Mouse (Mus musculus) liver, embryonic 14.5 days (tissue): Measurements from ENCODE around the gene Gm27027. TPM values are rescaled to one million over a fixed set of nuclear protein-coding genes. Genes with fewer than 3 reads are reported as not detected.

ENCODE experiments used
- ATAC-seq: fragments of 200-750 bp; cut with Nextera tagmentation; 2 replicates; pipeline ENCODE4 v1.8.0; 2017; ENCODE audit warnings: moderate number of reproducible peaks, mild to moderate bottlenecking, moderate library complexity; ENCODE audit not compliant: insufficient read depth
- DNase-seq, 3 experiments: peaks; one replicate each; pipeline ENCODE4 v3.0.0-alpha.2; 2012 to 2013; ENCODE audit warnings: low read depth in 3 of 3, low spot score in 3 of 3
- H3K27ac ChIP-seq: fragments of 300-500 bp; sonication (generic); 2 replicates; pipeline ENCODE4 v1.5.1; 2014; ENCODE audit warnings: moderate library complexity, mild to moderate bottlenecking, control low read depth, inconsistent platforms
- H3K27me3 ChIP-seq: fragments of 300-500 bp; sonication (generic); 2 replicates; pipeline ENCODE4 v1.6.1; 2014; ENCODE audit warnings: mild to moderate bottlenecking, low read length, moderate library complexity; ENCODE audit not compliant: control insufficient read depth, insufficient read depth
- H3K36me3 ChIP-seq: fragments of 300-500 bp; sonication (generic); replicated peaks from 2 replicates; pipeline ENCODE4 v1.6.1; 2014; ENCODE audit warnings: low read depth; ENCODE audit not compliant: control insufficient read depth, insufficient read depth
- H3K4me1 ChIP-seq, 2 experiments: fragments of 200-500 bp in 1 of 2; fragments of 300-500 bp in 1 of 2; sonication (generic) in 1 of 2; replicated peaks; 2 replicates each; pipeline ENCODE4 v1.6.1; 2012 to 2014; ENCODE audit warnings: antibody characterized with exemption in 1 of 2, inconsistent platforms in 1 of 2, low read length in 1 of 2; ENCODE audit not compliant: control insufficient read depth in 2 of 2, insufficient read depth in 2 of 2
- H3K4me2 ChIP-seq: fragments of 300-500 bp; sonication (generic); 2 replicates; pipeline ENCODE4 v1.6.1; 2014; ENCODE audit warnings: low read depth, mild to moderate bottlenecking, control low read depth, moderate library complexity
- H3K4me3 ChIP-seq, 2 experiments: fragments of 200-500 bp in 1 of 2; fragments of 300-500 bp in 1 of 2; sonication (generic) in 1 of 2; 2 replicates each; pipeline ENCODE4 v1.5.1; 2012 to 2014; ENCODE audit warnings: low read depth in 2 of 2, low read length in 2 of 2, mild to moderate bottlenecking in 2 of 2, control low read depth in 1 of 2, inconsistent platforms in 1 of 2, moderate library complexity in 1 of 2; ENCODE audit not compliant: insufficient read depth in 1 of 2
- H3K9ac ChIP-seq: fragments of 300-500 bp; sonication (generic); replicated peaks from 2 replicates; pipeline ENCODE4 v1.6.1; 2014; ENCODE audit warnings: mild to moderate bottlenecking, control low read depth, moderate library complexity
- H3K9me3 ChIP-seq: fragments of 300-500 bp; sonication (generic); 2 replicates; pipeline ENCODE4 v1.6.1; 2016; ENCODE audit warnings: low read length, mixed read lengths; ENCODE audit not compliant: control insufficient read depth
- CTCF ChIP-seq: IDR thresholded peaks from 2 replicates; pipeline ENCODE4 v1.5.1; 2016; ENCODE audit warnings: antibody characterized with exemption, low read depth, control low read depth
- EP300 ChIP-seq: IDR thresholded peaks from 2 replicates; pipeline ENCODE4 v1.6.1; 2016; ENCODE audit warnings: antibody characterized with exemption, low read depth
- WGBS: fragments of 180-500 bp; shearing (Covaris S2); extraction: QIAGEN DNeasy Blood & Tissue Kit; methylation state at CpG from one replicate; pipeline ENCODE4 v1.1.7; 2014; ENCODE audit not compliant: insufficient replicate concordance; 5-methylcytosine and 5-hydroxymethylcytosine counted together
- polyA plus RNA-seq, 2 experiments: library from polyadenylated mRNA; depleted of rRNA in 1 of 2; stranded (reverse) in 1 of 2; unstranded in 1 of 2; fragments of >200 nt; fragmentation: Nextera tagmentation in 1 of 2; extraction: Ambion mirVana in 1 of 2; gene quantifications; 2 replicates each; pipeline versions ENCODE4 v1.2.1 to v1.2.3; 2012 to 2014

Gm27027 gene
- polyA plus RNA-seq, 2 experiments = not detected

DNA sequence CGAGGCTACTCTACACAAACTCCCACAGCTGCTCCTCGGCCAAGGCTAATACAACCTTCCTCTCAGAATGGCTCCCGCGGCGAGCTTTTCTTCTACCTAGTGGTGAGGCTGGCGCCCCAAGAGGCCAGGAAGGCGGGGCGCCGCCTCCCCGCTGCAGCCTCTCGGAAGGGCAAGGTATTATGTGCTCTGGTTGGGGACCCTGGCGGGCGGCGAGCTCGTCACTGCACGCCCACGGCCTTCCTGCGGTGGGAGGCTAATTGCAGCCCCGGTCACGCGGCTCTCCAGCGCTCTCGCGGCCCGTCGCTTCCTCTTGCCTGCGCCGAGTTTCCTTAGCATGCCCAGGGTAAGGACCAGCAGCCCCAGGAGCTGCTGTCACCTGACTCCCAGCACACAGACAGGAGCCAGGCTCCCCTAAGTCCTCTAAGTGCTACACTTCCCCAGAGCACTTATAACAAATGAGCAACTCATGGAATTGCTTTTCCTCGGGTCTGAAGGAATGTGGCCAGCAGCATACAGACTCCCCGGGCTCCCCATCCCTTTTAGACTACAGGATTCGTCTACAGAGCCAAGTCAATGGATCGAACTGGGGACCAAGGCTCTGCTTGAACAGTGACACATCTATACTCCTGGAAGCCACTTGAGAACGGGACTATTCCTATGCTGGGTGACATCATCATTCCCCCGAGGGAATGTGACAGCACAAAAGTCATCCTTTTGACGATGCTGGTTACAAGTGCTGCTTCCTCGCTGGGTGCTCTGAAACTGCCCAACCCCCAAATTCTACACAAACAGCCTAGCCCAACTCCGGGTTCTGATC lies 19.5 kb downstream of the Gm27027 start:
- peak overlapping the region; percentile 3 to 15; a peak in 3 of 4 replicates for H3K4me3 ChIP-seq
- ATAC-seq (0 out of 2 replicates have a peak, but pooled peaks have one; percentile 23), DNase-seq (peak in 1 of 3 experiments; percentile 3)

GRCm38 (mm10) chr2:93975526-93976435 lies 20.4 kb downstream of the Gm27027 start:
- peak overlapping the region in 1 of 2 experiments; percentile 3; a peak in 1 of 4 replicates for H3K4me3 ChIP-seq
- ATAC-seq = no peak

More for the DNA sequence above, 19.5 kb downstream of the Gm27027 start:
- H3K9me3 ChIP-seq = no peaks in the 10 kb centered on the region
- TF ChIP-seq CTCF = peak; percentile 22; the same call in 1 of the 2 replicates
- TF ChIP-seq EP300 = no peak
- H3K9ac ChIP-seq = no peak overlapping the region
- no peak overlapping the region for H3K27ac ChIP-seq
- WGBS = 4% methylated on average over 37 of the region's 37 CpGs
- no peaks in the 10 kb centered on the region for H3K27me3 ChIP-seq
- H3K36me3 ChIP-seq = peaks cover 4% of the 10 kb centered on the region
- peaks cover 0 to 6% of the 10 kb centered on the region in 2 experiments; a peak in 1 of 4 replicates for H3K4me1 ChIP-seq
- H3K4me2 ChIP-seq = peak overlapping the region; percentile 43

GRCm38 (mm10) chr2:93975041-93975440 lies 21.1 kb downstream of the Gm27027 start:
- Histone ChIP-seq H3K4me2 (no peak overlapping the region), H3K4me3 (no peak overlapping the region), H3K36me3 (no peaks in the 10 kb centered on the region), H3K9me3 (no peaks in the 10 kb centered on the region), H3K9ac (no peak overlapping the region), H3K27ac (no peak overlapping the region), H3K27me3 (no peaks in the 10 kb centered on the region), H3K4me1 (peaks cover 0 to 6% of the 10 kb centered on the region in 2 experiments; a peak in 1 of 4 replicates)
- TF ChIP-seq CTCF (no peak), EP300 (no peak)
- DNase-seq (no peak), ATAC-seq (no peak)
- 50% methylated on average over 7 of the region's 7 CpGs for WGBS

More at GRCm38 (mm10) chr2:93975526-93976435, 20.4 kb downstream of the Gm27027 start:
- H3K27me3 ChIP-seq = no peaks in the 10 kb centered on the region
- peaks cover 0 to 6% of the 10 kb centered on the region in 2 experiments; a peak in 1 of 4 replicates for H3K4me1 ChIP-seq
- peak overlapping the region; percentile 43 for H3K4me2 ChIP-seq
- no peak overlapping the region for H3K27ac ChIP-seq
- H3K9ac ChIP-seq = no peak overlapping the region
- no peaks in the 10 kb centered on the region; the same call in 1 of the 2 replicates for H3K36me3 ChIP-seq
- DNase-seq = no peak
- TF ChIP-seq CTCF = no peak
- no peak for TF ChIP-seq EP300
- no peaks in the 10 kb centered on the region for H3K9me3 ChIP-seq
- WGBS = 32% methylated on average over 21 of the region's 21 CpGs

DNA sequence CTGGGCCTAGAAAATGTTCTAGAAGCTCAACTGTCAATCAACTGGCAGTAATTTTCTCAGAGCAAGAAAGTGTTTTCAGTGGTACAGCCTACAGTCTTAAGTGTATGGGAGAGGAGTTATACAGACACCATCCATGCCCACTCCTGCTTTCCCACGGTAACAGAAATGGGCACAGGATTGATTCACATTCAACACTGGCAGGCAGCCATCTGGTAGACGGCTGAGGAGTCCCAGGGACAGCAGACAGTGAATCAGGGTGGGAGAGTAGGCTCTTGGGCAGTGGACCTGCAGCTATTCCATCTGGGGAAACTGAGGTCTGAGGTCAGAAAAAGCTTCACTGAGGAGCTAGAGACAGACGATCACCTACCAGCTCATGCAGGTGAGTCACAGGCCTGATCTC lies 24.5 kb downstream of the Gm27027 start:
- DNase-seq (no peak), ATAC-seq (no peak)
- no peak overlapping the region for H3K4me2 ChIP-seq
- peaks cover 0 to under 1% of the 10 kb centered on the region in 2 experiments; a peak in 1 of 4 replicates for H3K4me1 ChIP-seq
- WGBS = 52% methylated on average over 3 of the region's 3 CpGs
- no peak overlapping the region for H3K9ac ChIP-seq
- TF ChIP-seq EP300 (no peak), CTCF (no peak)
- H3K4me3 ChIP-seq = no peak overlapping the region
- no peaks in the 10 kb centered on the region for H3K36me3 ChIP-seq
- no peaks in the 10 kb centered on the region for H3K27me3 ChIP-seq
- H3K27ac ChIP-seq = no peak overlapping the region
- H3K9me3 ChIP-seq = no peaks in the 10 kb centered on the region
